Mouse (Mus musculus) hindbrain, embryonic 16.5 days (tissue): ENCODE data around the gene Tmem179. TPM values are rescaled to one million over a fixed set of nuclear protein-coding genes. Genes with fewer than 3 reads are reported as not detected.

Experiments used
- ATAC-seq: fragments of 200-750 bp; cut with Nextera tagmentation; 2 replicates; pipeline ENCODE4 v1.8.0; 2017; ENCODE audit warnings: moderate TSS enrichment, moderate library complexity
- H3K27ac ChIP-seq: fragments of 300-500 bp; sonication (generic); 2 replicates; pipeline ENCODE4 v1.5.1; 2014; ENCODE audit warnings: low read depth, mild to moderate bottlenecking, control low read depth, low read length, moderate library complexity
- H3K27me3 ChIP-seq: fragments of 300-500 bp; sonication (generic); replicated peaks from 2 replicates; pipeline ENCODE4 v1.6.1; 2014; ENCODE audit warnings: low read length; ENCODE audit not compliant: control insufficient read depth, insufficient read depth
- H3K36me3 ChIP-seq: fragments of 300-500 bp; sonication (generic); 2 replicates; pipeline ENCODE4 v1.6.1; 2014; ENCODE audit warnings: mild to moderate bottlenecking, low read length, moderate library complexity, mixed read lengths; ENCODE audit not compliant: control insufficient read depth, insufficient read depth
- H3K4me1 ChIP-seq: fragments of 300-500 bp; sonication (generic); 2 replicates; pipeline ENCODE4 v1.6.1; 2014; ENCODE audit warnings: low read depth, low read length; ENCODE audit not compliant: control insufficient read depth, insufficient read depth
- H3K4me2 ChIP-seq: fragments of 300-500 bp; sonication (generic); 2 replicates; pipeline ENCODE4 v1.6.1; 2014; ENCODE audit warnings: mild to moderate bottlenecking, low read length, control low read depth, moderate library complexity
- H3K4me3 ChIP-seq: fragments of 300-500 bp; sonication (generic); 2 replicates; pipeline ENCODE4 v1.5.1; 2014; ENCODE audit warnings: mild to moderate bottlenecking, low read length, control low read depth, moderate library complexity
- H3K9ac ChIP-seq: fragments of 300-500 bp; sonication (generic); 2 replicates; pipeline ENCODE4 v1.6.1; 2014; ENCODE audit warnings: low read depth, mild to moderate bottlenecking, control low read depth, low read length, moderate library complexity
- H3K9me3 ChIP-seq: fragments of 300-500 bp; sonication (generic); 2 replicates; pipeline ENCODE4 v1.6.1; 2014; ENCODE audit warnings: mild to moderate bottlenecking, low read length, moderate library complexity; ENCODE audit not compliant: control insufficient read depth
- WGBS: fragments of 180-500 bp; shearing (Covaris S2); extraction: QIAGEN DNeasy Blood & Tissue Kit; methylation state at CpG from one replicate; pipeline ENCODE4 v1.1.7; 2014; 5-methylcytosine and 5-hydroxymethylcytosine counted together
- polyA plus RNA-seq: library from polyadenylated mRNA; unstranded; fragments of >200 nt; fragmentation: Nextera tagmentation; extraction: Ambion mirVana; gene quantifications from 2 replicates; pipeline ENCODE4 v1.2.1, GENCODE M21; 2015

Gene Tmem179
- polyA plus RNA-seq: 92.7 and 96.1 TPM in 2 replicates

- H3K36me3 ChIP-seq: no peaks in the 10 kb centered on the region
- no peak within 1 kb of the TSS for H3K4me3 ChIP-seq
These were observed at the start of gene Tmem179 for GRCm38 (mm10) chr12:112516697-112517337. Gene Tmem179, minus strand, starts transcription at chr12:112516747.

GRCm38 (mm10) chr12:112563011-112563410 is 46.5 kb upstream of the Tmem179 start:
- no peak overlapping the region for H3K9ac ChIP-seq
- no peak overlapping the region for H3K27ac ChIP-seq
- no peaks in the 10 kb centered on the region for H3K4me1 ChIP-seq
- H3K9me3 ChIP-seq: no peaks in the 10 kb centered on the region
- ATAC-seq: no peak
- no peak overlapping the region for H3K4me2 ChIP-seq
- no peak overlapping the region for H3K4me3 ChIP-seq
- WGBS: 85% methylated on average over 6 of the region's 6 CpGs
- H3K36me3 ChIP-seq: no peaks in the 10 kb centered on the region
- H3K27me3 ChIP-seq: no peaks in the 10 kb centered on the region

More at GRCm38 (mm10) chr12:112516697-112517337, at the start of gene Tmem179:
- Histone ChIP-seq H3K27ac (no peak within 1 kb of the TSS), H3K4me1 (peaks cover 13% of the 10 kb centered on the region), H3K4me2 (peak within 1 kb of the TSS; percentile 35), H3K9me3 (no peaks in the 10 kb centered on the region), H3K27me3 (no peaks in the 10 kb centered on the region), H3K9ac (no peak within 1 kb of the TSS)
- peak; percentile 63 for ATAC-seq
- WGBS: 11% methylated on average over 14 of the region's 14 CpGs

- Histone ChIP-seq H3K27ac (no peak overlapping the region), H3K4me3 (no peak overlapping the region), H3K4me2 (no peak overlapping the region), H3K9me3 (no peaks in the 10 kb centered on the region), H3K4me1 (no peaks in the 10 kb centered on the region), H3K9ac (no peak overlapping the region), H3K36me3 (no peaks in the 10 kb centered on the region), H3K27me3 (no peaks in the 10 kb centered on the region)
- no peak for ATAC-seq
- WGBS: 68% methylated on average over 5 of the region's 5 CpGs
These were observed 45.9 kb upstream of the Tmem179 start for GRCm38 (mm10) chr12:112562462-112562861.

- H3K4me3 ChIP-seq: no peak overlapping the region
- no peaks in the 10 kb centered on the region for H3K27me3 ChIP-seq
- no peaks in the 10 kb centered on the region for H3K4me1 ChIP-seq
- WGBS: 69% methylated on average over 3 of the region's 3 CpGs
- H3K36me3 ChIP-seq: no peaks in the 10 kb centered on the region
- H3K27ac ChIP-seq: no peak overlapping the region
- H3K4me2 ChIP-seq: no peak overlapping the region
- no peaks in the 10 kb centered on the region for H3K9me3 ChIP-seq
- no peak overlapping the region for H3K9ac ChIP-seq
- ATAC-seq: no peak
These were observed 44.6 kb upstream of the Tmem179 start for GRCm38 (mm10) chr12:112561163-112561562.

GRCm38 (mm10) chr12:112560176-112560797 is 43.7 kb upstream of the Tmem179 start:
- H3K9ac ChIP-seq: no peak overlapping the region
- no peaks in the 10 kb centered on the region for H3K27me3 ChIP-seq
- H3K36me3 ChIP-seq: no peaks in the 10 kb centered on the region
- WGBS: 70% methylated on average over 5 of the region's 5 CpGs
- H3K4me3 ChIP-seq: no peak overlapping the region
- no peaks in the 10 kb centered on the region for H3K9me3 ChIP-seq
- H3K27ac ChIP-seq: no peak overlapping the region
- no peak for ATAC-seq
- no peak overlapping the region for H3K4me2 ChIP-seq
- H3K4me1 ChIP-seq: no peaks in the 10 kb centered on the region

DNA sequence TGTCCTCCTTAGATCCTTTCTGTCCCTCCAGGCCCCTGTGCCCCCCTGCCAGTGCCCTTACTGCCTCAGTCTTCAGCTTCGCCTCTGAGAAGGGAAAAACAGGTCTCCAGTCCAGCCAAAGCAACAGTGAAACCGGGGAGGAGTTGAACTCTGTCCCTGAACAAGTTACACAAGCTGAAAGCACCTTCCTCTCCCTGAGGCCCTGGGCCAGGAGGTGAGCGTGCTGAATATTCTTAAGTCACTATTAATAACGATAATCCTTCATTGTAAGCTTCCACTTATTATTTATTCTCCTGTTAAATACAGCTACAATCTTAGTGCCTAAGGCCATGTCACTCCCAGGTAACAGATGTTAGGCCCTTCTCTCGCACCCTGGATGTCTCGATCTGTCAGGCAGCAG is 43.1 kb upstream of the Tmem179 start:
- Histone ChIP-seq H3K27ac (no peak overlapping the region), H3K9me3 (no peaks in the 10 kb centered on the region), H3K27me3 (no peaks in the 10 kb centered on the region), H3K36me3 (no peaks in the 10 kb centered on the region), H3K4me1 (no peaks in the 10 kb centered on the region), H3K4me2 (no peak overlapping the region), H3K9ac (no peak overlapping the region), H3K4me3 (no peak overlapping the region)
- no peak for ATAC-seq
- 66% methylated on average over 6 of the region's 6 CpGs for WGBS

DNA sequence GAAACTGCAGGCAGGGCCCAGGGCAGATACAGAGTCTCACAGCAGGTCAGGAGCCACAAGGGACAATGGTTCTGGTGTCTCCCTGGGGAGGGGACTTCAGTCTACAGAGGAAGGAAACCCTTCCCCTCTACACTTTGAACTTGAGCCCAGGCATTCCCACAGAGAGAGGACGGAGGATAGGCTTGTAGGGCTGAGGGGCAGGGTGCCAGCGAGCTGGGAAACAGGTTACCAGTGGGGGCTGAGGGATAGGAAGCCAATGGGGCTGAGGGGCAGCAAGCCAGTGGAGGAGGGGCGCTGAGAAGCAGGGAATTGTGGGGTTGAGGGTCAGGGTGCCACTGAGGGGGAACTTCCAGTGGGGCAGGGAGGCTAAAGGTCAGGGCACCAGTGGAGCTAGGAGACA is 42.7 kb upstream of the Tmem179 start:
- H3K4me2 ChIP-seq: no peak overlapping the region
- H3K4me3 ChIP-seq: no peak overlapping the region
- H3K36me3 ChIP-seq: no peaks in the 10 kb centered on the region
- H3K4me1 ChIP-seq: no peaks in the 10 kb centered on the region
- no peaks in the 10 kb centered on the region for H3K27me3 ChIP-seq
- no peak overlapping the region for H3K9ac ChIP-seq
- WGBS: 47% methylated on average over 3 of the region's 3 CpGs
- H3K27ac ChIP-seq: no peak overlapping the region
- H3K9me3 ChIP-seq: no peaks in the 10 kb centered on the region
- ATAC-seq: no peak

- no peak overlapping the region for H3K9ac ChIP-seq
- no peaks in the 10 kb centered on the region for H3K4me1 ChIP-seq
- no peak overlapping the region for H3K4me2 ChIP-seq
- ATAC-seq: no peak
- H3K4me3 ChIP-seq: no peak overlapping the region
- no peaks in the 10 kb centered on the region for H3K27me3 ChIP-seq
- no peaks in the 10 kb centered on the region for H3K9me3 ChIP-seq
- no peaks in the 10 kb centered on the region for H3K36me3 ChIP-seq
- WGBS: 79% methylated on average over 5 of the region's 5 CpGs
- H3K27ac ChIP-seq: no peak overlapping the region
These were observed 40.7 kb upstream of the Tmem179 start for GRCm38 (mm10) chr12:112557219-112557618.

DNA sequence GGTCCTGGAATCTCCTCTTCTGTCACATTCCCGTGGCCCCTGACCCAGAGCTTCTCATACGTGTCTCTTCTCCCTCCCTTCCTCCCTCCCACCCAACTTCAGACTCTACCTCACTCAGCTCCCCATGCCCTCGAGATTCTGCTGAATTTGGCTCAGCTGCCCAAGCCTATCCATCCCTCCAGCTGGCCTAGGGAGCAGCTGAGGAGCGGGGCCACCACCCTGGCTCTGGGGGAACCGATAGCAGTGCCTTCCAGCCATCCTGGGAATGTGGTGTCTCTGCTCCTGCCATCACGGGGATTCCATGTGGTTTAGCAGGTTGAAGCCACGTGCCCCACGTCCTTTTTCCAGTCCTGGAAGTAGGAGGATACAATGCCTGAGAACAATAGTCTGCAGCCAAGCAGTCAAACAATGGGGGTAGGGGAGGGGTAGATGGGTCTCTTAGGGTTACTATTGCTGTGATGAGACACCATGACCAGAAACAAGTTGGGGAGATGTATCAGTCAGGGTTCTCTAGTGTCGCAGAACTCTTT is 40.0 kb upstream of the Tmem179 start:
- no peak overlapping the region for H3K9ac ChIP-seq
- H3K4me1 ChIP-seq: no peaks in the 10 kb centered on the region
- no peak overlapping the region for H3K4me3 ChIP-seq
- H3K36me3 ChIP-seq: no peaks in the 10 kb centered on the region
- H3K27ac ChIP-seq: no peak overlapping the region
- H3K4me2 ChIP-seq: no peak overlapping the region
- H3K9me3 ChIP-seq: no peaks in the 10 kb centered on the region
- no peaks in the 10 kb centered on the region for H3K27me3 ChIP-seq
- WGBS: 62% methylated on average over 9 of the region's 9 CpGs
- no peak for ATAC-seq
